Mouse (Mus musculus) liver, postnatal 0 days (tissue): ENCODE measurements around the gene Stxbp5. TPM values are rescaled to one million over a fixed set of nuclear protein-coding genes. Genes with fewer than 3 reads are reported as not detected.

ENCODE experiments used
- ATAC-seq: fragments of 200-750 bp; cut with Nextera tagmentation; 2 replicates; pipeline ENCODE4 v1.8.0; 2017; ENCODE audit warnings: mild to moderate bottlenecking, moderate library complexity
- DNase-seq: peaks from one replicate; pipeline ENCODE4 v3.0.0-alpha.2; 2016
- H3K27ac ChIP-seq: fragments of 300-500 bp; sonication (generic); 2 replicates; pipeline ENCODE4 v1.5.1; 2014; ENCODE audit warnings: antibody characterized with exemption, moderate library complexity, mild to moderate bottlenecking, low read depth
- H3K27me3 ChIP-seq: fragments of 300-500 bp; sonication (generic); 2 replicates; pipeline ENCODE4 v1.6.1; 2014; ENCODE audit warnings: low read length, control low read depth, mixed read lengths; ENCODE audit not compliant: insufficient read depth
- H3K36me3 ChIP-seq: fragments of 300-500 bp; sonication (generic); replicated peaks from 2 replicates; pipeline ENCODE4 v1.6.1; 2014; ENCODE audit warnings: mild to moderate bottlenecking, control low read depth, low read length, moderate library complexity, mixed read lengths; ENCODE audit not compliant: insufficient read depth
- H3K4me1 ChIP-seq: fragments of 300-500 bp; sonication (generic); 2 replicates; pipeline ENCODE4 v1.6.1; 2014; ENCODE audit warnings: antibody characterized with exemption, mild to moderate bottlenecking, control low read depth; ENCODE audit not compliant: insufficient read depth
- H3K4me2 ChIP-seq: fragments of 300-500 bp; sonication (generic); 2 replicates; pipeline ENCODE4 v1.6.1; 2014; ENCODE audit warnings: low read depth, mild to moderate bottlenecking, low read length, moderate library complexity, mixed read lengths
- H3K4me3 ChIP-seq: fragments of 300-500 bp; sonication (generic); 2 replicates; pipeline ENCODE4 v1.5.1; 2014; ENCODE audit warnings: low read depth, low read length
- H3K9ac ChIP-seq: fragments of 300-500 bp; sonication (generic); replicated peaks from 2 replicates; pipeline ENCODE4 v1.6.1; 2014; ENCODE audit warnings: mild to moderate bottlenecking, moderate library complexity
- H3K9me3 ChIP-seq: fragments of 300-500 bp; sonication (generic); 2 replicates; pipeline ENCODE4 v1.6.1; 2016; ENCODE audit warnings: mild to moderate bottlenecking, control low read depth, low read length, mixed read lengths
- CTCF ChIP-seq: sonication (generic); IDR thresholded peaks from 2 replicates; pipeline ENCODE4 v1.5.1; 2016; ENCODE audit warnings: antibody characterized with exemption, low read depth
- EP300 ChIP-seq: IDR thresholded peaks from 2 replicates; pipeline ENCODE4 v1.6.1; 2016; ENCODE audit warnings: antibody characterized with exemption, low read depth, mild to moderate bottlenecking
- WGBS: fragments of 180-500 bp; shearing (Covaris S2); extraction: QIAGEN DNeasy Blood & Tissue Kit; methylation state at CpG from one replicate; pipeline ENCODE4 v1.1.7; 2014; ENCODE audit not compliant: insufficient replicate concordance; 5-methylcytosine and 5-hydroxymethylcytosine counted together
- polyA plus RNA-seq: library from polyadenylated mRNA; unstranded; fragments of >200 nt; fragmentation: Nextera tagmentation; extraction: Ambion mirVana; gene quantifications from 2 replicates; pipeline ENCODE4 v1.2.1, GENCODE M21; 2015

Gene Stxbp5
- polyA plus RNA-seq, 1 experiment from 2014 or later, result 2.2 TPM

DNA sequence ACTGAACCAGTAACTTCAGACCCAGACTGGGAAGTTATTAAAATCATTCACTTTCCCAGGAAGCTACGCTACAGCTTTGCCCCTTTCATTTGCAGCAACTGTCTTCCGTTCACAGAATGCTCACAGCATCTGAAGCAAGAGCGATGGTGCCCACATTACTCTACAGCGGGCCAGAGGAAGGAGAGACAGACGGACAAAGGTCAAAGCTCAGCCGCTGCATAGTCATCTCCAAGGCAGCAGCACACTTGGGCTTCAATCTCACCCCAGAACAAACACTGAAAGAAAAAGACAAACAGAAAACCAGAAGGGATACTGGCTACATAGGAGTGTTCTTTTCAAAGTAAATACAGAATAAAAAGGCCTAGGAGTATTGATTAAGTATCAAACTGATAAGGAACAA lies 144.3 kb downstream of the Stxbp5 start:
- H3K4me2 ChIP-seq, result no peak overlapping the region
- H3K27ac ChIP-seq, result no peak overlapping the region
- no peak overlapping the region for H3K4me3 ChIP-seq
- ATAC-seq, result no peak
- 63% methylated on average over 6 of the region's 6 CpGs for WGBS
- H3K9ac ChIP-seq, result no peak overlapping the region
- no peak for DNase-seq
- H3K36me3 ChIP-seq, result peaks cover 9% of the 10 kb centered on the region; the same call in 1 of the 2 replicates
- TF ChIP-seq CTCF (no peak), EP300 (no peak)
- H3K9me3 ChIP-seq, result no peaks in the 10 kb centered on the region
- H3K4me1 ChIP-seq, result no peaks in the 10 kb centered on the region
- no peaks in the 10 kb centered on the region for H3K27me3 ChIP-seq

DNA sequence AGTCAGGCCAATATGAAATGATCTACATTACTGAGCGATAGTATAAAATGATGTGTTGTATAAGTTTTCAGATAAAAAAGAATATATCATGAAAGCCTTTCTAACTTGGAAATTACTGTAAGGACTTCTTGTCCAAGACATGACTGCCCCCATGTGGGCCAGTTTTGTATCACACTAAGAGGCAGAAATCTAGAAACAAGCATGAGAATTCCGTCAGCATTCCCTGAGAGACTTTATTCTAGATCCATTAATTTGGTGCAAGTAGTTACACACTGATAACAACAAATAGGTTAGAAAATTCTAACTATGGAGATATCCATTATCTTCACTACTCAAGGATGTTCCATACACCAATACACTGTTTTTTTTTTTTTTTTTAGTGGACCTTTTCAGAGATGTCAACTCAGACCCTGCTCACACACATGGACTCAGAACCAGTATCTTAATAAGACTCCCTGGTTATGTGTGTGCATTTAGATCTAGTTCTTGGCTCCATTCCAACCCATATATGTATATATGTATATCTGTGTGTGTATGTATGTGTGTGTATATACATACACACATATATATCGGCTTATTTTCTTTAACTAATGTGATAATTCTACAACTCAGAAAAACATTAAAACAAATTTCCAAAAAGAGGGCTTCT lies 145.9 kb downstream of the Stxbp5 start:
- ATAC-seq, result no peak
- TF ChIP-seq EP300 (no peak), CTCF (peak; percentile 64)
- Histone ChIP-seq H3K4me1 (no peaks in the 10 kb centered on the region), H3K36me3 (0 out of 2 replicates have a peak, but pooled peaks cover 1% of the 10 kb centered on the region), H3K9ac (no peak overlapping the region), H3K27ac (no peak overlapping the region), H3K4me3 (no peak overlapping the region), H3K9me3 (no peaks in the 10 kb centered on the region), H3K4me2 (no peak overlapping the region), H3K27me3 (no peaks in the 10 kb centered on the region)
- 66% methylated on average over 3 of the region's 3 CpGs for WGBS
- peak; percentile 56 for DNase-seq

DNA sequence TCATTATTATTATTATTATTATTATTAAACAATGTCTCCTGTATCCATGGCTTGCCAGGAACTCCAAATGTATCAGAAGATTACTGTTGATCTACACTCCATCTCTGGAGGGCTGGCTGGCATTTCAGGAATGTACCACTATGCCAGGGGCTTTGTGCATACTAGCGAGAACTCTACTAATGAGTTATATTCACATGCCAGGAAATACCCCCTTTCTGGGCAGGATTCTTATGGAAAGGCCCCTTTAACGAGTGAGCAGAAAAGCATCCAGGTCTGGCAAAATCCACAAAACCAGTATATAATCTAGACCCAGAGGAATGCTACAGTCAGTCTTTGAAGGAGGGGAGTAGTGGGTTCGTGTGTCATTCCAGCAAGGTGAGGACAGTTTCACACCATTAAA lies 167.0 kb downstream of the Stxbp5 start:
- no peak overlapping the region for H3K9ac ChIP-seq
- H3K27ac ChIP-seq, result no peak overlapping the region
- H3K27me3 ChIP-seq, result no peaks in the 10 kb centered on the region
- no peak for ATAC-seq
- no peak overlapping the region for H3K4me3 ChIP-seq
- WGBS, result 59% methylated on average over 3 of the region's 3 CpGs
- H3K36me3 ChIP-seq, result no peaks in the 10 kb centered on the region
- no peak for TF ChIP-seq CTCF
- DNase-seq, result no peak
- no peaks in the 10 kb centered on the region for H3K4me1 ChIP-seq
- no peaks in the 10 kb centered on the region for H3K9me3 ChIP-seq
- H3K4me2 ChIP-seq, result no peak overlapping the region

DNA sequence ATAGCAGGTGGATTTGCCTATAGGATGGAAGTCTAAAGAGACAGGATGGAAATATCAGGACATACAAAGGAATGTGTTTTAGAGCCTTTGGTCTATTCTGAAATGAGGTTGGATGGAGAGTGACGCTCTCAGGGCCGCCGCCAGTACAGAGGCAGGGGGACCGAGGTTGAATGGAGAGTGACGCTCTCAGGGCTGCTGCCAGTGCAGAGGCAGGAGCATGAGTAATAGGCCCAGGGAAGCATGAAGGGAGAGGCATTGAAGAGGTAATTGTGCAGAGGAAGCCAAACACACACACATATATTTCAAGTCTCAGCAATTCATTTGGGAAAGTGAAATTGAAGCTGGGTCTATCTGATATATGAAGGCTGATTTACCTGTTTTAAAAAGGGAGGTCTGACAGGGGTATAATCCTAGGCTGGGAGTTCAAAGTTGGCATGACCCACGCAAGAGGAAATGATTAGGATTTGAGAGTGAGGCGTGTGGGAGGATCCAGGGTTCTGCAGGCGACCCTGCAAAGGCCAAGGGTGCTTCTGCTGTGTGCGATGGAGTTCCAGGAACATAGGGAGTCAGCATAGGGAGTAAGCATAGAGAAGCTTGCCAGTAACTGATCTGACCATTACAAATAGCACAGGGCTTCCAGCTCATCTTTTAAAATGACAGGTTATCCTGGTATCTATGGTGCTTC lies 168.7 kb downstream of the Stxbp5 start:
- Histone ChIP-seq H3K36me3 (no peaks in the 10 kb centered on the region), H3K4me2 (no peak overlapping the region), H3K27me3 (no peaks in the 10 kb centered on the region), H3K4me1 (no peaks in the 10 kb centered on the region), H3K9ac (no peak overlapping the region), H3K4me3 (no peak overlapping the region), H3K27ac (no peak overlapping the region), H3K9me3 (no peaks in the 10 kb centered on the region)
- no peak for DNase-seq
- WGBS, result 75% methylated on average over 9 of the region's 9 CpGs
- no peak for TF ChIP-seq EP300
- no peak for TF ChIP-seq CTCF
- ATAC-seq, result no peak

DNA sequence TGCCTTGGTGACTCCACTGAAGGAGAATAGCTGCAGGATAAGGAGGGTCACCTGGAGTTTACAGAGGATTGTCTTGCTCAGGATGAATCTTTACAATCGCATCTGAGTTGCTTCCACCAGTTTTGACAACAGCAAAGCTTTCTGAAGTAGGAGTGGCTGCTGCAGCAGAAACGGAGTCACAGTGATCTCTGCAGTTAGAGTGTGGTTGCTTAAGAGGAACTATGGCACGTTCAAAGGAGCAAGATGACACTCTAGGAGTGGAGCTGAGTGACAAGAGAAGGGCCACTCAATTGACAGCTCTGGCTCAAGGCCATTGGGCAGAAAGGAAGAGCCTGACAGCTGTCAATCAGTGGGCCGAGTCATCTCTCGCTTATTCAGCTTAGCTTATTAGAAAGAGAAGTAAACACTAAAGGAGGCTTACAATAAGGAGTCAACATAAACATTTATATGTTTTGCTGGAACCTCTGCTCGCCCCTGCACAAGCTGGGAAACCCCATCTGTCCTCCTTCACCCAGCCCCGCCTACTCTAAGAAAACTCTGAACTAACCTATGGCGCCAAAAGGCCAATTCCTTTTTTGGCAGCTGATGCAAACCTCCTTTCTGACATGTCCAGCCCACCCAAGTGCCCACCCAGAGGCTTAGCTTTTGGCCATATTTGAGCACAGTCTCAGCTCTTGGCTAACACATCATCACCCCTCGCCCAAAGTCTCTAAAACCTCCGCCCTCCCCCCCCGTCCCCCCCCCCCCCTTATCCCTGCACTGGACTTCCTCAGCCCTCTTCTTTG lies 178.2 kb downstream of the Stxbp5 start:
- no peak overlapping the region for H3K27ac ChIP-seq
- TF ChIP-seq EP300, result no peak
- no peak for TF ChIP-seq CTCF
- 64% methylated on average over 9 of the region's 11 CpGs for WGBS
- H3K9me3 ChIP-seq, result no peaks in the 10 kb centered on the region
- H3K27me3 ChIP-seq, result no peaks in the 10 kb centered on the region
- no peak overlapping the region for H3K4me3 ChIP-seq
- H3K4me2 ChIP-seq, result no peak overlapping the region
- H3K9ac ChIP-seq, result no peak overlapping the region
- no peaks in the 10 kb centered on the region for H3K36me3 ChIP-seq
- no peak for ATAC-seq
- no peaks in the 10 kb centered on the region for H3K4me1 ChIP-seq
- DNase-seq, result no peak

DNA sequence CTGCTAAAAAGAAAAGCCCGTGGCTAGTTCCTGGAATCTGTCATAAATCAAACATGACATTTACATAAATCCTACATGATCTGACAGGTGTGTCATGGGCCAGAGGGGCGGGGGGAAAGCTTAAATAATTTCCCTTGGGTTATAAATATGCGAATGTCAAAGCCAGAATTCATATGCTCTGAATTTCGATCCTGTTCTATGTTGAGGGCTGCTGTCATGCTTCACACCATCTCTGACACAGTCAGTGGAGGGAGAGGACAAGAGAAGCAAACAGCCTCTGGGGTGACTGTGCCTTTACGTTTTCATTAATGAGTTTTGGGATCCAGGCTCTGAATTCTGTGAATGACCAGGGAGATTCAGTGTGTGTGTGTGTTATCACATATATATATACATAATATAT lies 180.9 kb downstream of the Stxbp5 start:
- Histone ChIP-seq H3K4me3 (no peak overlapping the region), H3K27me3 (no peaks in the 10 kb centered on the region), H3K27ac (no peak overlapping the region), H3K36me3 (no peaks in the 10 kb centered on the region), H3K9me3 (no peaks in the 10 kb centered on the region), H3K4me2 (no peak overlapping the region), H3K9ac (no peak overlapping the region), H3K4me1 (no peaks in the 10 kb centered on the region)
- DNase-seq (no peak), ATAC-seq (no peak)
- TF ChIP-seq EP300 (no peak), CTCF (no peak)
- WGBS, result 63% methylated on average over 5 of the region's 5 CpGs
